Mouse (Mus musculus) gastrocnemius, adult 8-10 months (tissue): ENCODE data around the gene Ppp4c. TPM values are rescaled to one million over a fixed set of nuclear protein-coding genes. Genes with fewer than 3 reads are reported as not detected.

ENCODE experiments used
- DNase-seq, 2 experiments: peaks; one replicate each; pipeline ENCODE4 v3.0.0; 2022; ENCODE audit warnings: low spot score in 2 of 2
- total RNA-seq, 4 experiments: library from RNA; stranded (reverse); gene quantifications; 2 replicates each; pipeline ENCODE4 v1.2.4; 2022

The Ppp4c gene
- total RNA-seq, 4 experiments from 2014 or later = 23.1 to 26.0 (median 24.8) TPM

DNA sequence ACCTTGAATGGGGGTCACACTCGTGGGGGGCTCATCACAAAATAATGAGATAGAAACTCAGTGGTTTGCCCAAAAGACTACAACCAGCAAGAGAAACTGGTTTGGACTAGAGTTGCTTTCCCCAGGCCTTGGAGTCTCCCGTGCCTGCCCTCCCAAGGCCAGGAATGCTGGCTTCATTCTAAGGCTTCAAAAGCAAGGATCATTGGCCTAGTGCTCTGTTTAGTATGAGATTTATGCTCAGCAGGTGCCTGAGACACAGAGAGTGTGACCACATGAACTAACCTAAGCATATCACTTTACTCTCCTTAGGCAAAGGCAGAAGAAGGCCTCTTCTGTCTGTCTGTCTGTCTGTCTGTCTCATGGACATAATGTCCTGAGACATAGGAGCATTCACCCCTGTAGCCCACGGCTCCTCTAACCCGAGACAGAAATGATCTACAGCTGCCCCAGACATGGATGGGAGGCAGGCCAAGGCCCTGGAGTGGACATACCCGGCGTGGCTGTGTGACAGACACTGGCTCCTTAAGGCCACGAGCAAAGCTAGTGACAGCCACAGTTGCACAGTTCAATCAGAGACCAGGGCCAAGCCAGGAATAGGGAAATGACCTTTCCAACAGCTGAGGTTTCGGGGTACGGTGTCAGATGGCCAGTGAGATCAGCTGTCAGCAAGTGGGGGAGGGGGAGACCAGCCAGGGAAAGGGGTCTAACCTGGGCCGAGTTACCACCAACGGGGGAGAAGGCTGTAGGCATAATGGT is 10.0 kb upstream of the Ppp4c start:
- peak; percentile 78 to 87 for DNase-seq

DNA sequence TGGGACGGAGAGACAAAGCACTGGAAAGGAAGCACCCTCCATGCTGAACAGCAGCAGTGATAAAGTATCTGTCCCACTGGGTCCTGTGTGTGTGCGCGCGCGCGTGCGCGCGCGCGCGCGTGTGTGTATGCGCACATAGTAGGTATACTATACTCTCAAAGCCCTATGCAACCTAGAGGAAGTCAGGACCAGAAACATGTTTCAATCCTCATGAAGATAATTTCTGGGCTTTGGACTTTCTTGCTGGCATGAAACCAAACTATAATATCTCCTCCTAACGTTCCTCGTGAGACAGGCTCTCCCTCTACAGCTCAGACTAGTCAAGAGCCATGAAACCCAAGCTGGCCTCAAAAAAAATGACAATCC is 8.7 kb upstream of the Ppp4c start:
- DNase-seq = no peak

DNA sequence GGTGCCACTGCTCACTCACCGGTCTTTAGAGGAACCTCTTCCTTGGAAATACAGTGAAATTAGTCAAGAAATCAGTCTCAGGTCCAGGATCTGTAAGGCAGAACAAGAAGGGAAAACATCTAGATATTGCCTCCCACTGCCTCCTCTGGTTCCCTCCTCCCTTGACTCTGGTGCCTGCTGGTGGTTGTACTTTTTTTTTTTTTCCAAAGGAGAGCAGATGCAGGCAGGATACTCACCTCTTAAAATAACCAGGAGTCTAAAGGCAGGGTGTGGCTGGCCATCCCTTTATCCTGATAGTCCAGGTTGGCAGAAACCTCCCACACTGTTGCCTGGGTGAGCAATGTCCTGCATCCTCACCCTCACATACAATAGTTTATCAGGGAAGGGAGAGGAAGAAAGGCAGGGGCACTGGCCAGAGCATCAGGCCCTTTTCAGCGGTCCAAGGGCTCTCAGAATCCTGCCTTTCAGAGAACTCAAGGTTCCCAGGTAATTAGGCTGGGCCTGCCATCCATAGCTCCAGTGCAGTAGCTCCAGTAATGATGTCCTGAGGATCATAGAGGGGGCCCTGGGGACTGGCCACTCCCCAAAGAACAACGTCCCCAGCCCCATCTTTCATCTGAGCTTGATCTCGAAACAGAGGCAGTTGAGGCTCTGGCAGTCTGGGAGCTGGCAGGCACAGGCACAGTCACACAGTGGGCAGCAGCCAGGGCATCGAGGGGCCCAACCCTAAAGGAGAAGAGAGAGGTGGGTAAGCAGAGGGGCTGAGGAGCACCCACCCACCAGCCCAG is 8.2 kb upstream of the Ppp4c start:
- no peak for DNase-seq

DNA sequence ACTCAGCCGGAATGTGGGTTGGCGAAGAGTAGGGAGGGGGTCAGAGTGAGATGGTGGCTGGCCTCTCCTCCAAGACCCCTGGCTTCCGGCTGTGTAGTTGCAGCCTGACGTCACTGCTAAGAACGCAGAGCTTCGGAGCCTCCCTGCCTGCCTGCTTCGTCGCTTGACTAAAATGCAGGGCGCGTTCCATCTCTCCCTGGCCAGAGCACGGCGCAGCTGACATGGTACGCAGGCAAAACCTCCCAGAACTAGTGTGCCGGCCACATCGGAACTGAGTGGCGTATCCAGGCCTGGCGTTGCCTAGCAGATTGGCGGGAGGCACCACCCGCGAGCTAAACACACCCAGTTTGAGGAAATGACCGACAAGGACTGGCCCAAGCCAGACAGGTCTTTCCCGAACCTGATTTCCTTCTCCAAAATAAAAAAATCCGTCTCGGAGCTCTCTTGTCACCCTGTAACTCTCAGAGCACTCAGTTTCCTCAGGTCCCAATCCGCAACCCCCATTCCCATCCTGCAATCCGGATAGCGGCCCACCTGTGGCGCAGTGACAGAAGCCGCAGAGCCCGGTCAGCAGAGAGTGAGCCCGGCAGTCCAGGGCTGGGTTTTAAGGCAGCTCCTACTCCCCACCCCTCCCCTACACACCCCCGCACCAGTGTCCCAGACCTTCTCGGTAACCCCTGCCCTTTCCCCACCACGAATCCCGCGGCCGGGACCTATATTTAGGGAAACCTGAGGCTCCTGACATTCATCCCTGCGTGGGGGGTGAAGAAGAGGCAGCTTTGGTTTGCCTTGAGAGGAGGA is 7.4 kb upstream of the Ppp4c start:
- peak; percentile 76 to 87 for DNase-seq

DNA sequence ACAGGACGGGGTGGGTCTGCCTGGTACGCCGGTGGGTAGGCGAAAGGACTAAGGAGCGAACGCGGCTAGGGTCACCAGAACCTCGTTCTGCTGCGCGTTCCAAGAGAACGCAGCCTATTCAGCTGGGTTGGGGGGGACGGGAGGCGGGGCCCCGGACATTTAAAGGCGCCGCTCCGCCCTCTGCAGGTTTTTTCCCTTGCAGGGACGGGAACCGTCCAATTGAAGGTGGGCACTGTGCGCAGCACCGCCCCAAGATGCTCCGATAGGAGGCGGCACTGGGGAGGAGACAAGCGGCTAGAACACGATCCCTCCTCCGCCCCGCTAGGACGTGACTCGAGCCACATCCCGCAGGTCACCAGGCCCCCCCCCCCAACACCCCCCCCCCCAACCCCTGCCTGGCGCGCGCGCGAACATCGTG is 6.8 kb upstream of the Ppp4c start:
- peak; percentile 91 to 95 for DNase-seq

DNA sequence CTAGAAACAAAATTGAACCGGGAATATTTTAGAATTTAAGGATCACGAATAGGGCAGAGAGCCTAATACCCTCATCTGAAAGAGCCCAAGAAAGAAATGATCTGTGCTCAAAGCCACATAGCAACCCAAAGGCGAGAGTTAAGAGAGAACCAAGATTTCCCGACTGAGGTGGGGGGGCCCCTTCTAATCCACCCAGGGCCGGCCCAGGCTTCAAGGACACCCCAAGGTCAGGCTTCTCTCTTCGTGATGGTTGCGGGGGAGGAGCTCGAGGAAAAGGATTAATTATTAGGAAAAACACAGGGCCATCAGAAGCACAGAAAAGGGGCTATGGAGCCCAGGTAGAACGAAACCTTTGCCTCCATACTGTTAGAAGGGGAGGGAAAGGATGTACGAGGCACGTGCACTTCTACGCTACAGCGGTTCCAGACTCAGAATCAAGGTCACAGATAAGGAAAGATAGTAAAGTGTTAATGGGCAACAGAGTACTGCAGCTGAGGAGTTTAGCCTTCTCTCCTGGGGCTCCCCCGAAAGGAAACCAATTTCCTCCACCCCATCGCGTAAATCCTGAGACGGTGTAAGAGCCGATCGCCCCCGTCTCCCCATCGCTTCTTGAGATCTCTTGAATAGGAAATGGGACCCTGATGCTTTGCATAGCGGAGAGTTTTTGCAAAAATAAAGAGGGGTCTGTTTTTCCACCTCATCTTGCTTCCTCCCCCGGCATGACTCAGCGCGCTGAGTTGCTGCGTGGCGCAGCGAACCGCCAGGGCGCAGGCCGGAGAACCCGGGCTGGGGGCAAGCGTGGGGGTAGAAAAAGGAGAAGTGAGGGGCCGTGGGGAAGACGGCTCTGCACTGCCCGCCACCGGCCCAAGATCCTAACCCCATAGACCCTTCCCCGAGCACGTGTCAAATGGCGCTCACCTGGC is 6.1 kb upstream of the Ppp4c start:
- DNase-seq = no peak

DNA sequence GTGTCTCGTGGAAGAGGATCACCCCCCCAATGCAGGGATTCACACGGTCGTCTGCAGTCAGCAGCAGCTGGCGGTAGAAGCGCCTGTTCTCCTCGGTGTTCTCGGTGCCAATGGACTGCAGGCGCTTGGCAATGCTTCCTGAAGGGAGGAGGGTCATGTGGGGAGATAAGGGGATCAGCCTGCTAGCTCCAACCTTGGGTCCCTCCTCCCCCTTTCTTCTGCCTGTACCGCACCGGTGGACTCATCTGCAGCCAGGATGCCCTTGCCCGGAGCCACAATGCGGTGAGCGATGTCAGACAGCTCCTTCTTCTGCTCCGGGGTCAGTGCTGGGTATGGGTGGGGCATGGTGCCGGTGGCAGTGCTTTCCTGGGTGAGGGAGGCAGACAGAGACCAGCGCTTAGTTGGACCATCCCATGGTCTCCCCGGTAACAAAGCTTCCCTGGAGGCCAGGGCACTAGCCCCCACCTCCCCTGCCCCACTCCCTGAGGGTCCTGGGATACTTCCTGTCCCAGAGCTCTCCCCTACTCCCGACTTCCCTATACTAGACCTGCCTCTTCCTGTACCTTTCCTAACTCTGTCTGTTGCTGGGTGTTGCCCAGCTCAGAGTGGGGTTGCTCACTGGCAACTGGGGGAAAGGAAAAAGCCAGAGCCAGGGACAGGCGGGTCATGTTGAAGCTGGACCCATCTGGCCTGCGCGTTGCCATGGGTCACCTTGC is 5.3 kb upstream of the Ppp4c start, which contains the start of gene Fam57b:
TSS of gene Fam57b (plus strand) at position 258 of the 716 bp plus-strand sequence.
- no peak for DNase-seq

DNA sequence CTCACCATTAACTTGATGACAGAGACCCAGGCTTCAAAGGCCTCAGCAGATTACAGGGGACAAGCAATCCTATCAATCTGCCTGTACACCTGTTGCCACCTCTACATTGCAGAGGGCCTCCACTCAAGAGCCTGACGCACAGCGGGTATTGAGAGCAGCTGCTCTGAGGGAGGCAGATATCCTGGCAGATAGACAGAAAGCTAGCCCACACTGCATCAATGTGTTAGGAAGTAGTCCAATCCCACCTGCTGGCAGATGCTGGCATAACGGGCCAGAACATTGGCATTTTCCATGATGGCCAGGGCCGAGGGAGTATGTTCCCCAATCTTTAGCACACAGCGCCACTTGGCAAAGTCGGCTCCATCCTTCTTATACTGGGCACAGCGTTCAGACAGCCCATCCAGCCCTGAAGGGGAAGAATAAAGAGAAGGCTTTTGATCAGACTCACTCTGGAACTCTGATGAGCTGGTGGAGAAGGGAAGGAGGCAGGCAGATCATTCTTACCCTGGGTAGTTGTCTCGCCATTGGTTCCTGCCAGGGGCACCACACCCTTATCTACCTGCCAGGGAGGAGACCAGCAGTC is 4.1 kb upstream of the Ppp4c start:
- DNase-seq = no peak

DNA sequence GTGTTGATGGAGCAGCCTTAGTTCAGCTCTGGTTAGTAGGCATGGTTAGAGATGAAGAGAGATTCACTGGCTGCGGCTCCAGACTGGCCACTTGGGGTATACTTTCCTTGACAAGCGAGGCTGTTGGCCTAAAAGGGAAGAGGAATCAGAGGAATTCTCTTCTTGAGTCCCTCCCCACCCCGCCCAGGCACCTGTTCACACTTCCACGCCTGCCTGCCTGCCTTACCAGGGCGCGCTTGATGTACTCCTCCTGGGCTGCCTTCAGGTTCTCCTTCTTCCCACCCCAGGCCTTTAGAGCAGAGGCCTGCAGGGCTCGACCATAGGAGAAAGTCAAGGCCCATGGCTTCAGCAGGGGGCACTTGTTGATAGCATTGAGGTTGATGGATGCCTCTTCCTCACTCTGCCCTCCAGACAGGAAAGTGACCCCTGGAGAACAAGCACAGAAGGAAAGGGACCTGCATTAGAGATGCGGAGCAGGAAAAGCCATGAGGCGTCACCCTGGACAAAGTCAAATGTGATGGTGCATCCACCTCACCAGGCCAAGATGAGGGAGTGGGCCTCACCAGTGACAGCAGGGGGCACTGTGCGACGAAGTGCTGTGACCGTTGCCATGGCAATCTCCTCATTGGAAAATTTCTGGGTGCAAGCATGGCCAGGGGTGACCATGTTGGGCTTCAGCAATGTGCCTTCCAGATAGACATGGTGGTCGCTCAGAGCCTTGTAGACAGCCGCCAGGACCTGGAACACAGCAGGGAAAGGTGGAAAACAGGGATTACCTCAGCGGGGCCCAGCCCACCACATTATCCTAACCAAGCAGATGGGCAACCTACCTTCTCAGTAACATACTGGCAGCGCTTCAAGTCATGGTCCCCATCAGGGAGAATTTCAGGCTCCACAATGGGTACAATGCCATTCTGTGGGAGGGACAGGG is 3.4 kb upstream of the Ppp4c start:
- DNase-seq = no peak

DNA sequence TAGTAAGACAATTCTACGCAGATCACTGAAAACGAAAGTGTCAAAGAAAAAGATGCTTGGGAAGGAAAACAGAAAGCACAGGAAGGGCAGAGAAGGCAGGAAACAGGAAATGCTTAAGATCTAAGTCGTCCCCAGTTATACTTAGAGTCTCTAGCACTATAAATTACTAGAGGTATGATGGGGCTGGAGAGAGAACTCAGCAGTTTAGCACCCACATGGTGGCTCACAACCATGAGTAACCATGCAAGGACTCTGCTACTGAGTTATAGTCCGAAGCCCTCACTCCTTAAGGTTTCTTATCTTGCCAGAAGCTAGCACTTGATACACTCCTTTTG is 1.9 kb upstream of the Ppp4c start:
- DNase-seq = no peak

DNA sequence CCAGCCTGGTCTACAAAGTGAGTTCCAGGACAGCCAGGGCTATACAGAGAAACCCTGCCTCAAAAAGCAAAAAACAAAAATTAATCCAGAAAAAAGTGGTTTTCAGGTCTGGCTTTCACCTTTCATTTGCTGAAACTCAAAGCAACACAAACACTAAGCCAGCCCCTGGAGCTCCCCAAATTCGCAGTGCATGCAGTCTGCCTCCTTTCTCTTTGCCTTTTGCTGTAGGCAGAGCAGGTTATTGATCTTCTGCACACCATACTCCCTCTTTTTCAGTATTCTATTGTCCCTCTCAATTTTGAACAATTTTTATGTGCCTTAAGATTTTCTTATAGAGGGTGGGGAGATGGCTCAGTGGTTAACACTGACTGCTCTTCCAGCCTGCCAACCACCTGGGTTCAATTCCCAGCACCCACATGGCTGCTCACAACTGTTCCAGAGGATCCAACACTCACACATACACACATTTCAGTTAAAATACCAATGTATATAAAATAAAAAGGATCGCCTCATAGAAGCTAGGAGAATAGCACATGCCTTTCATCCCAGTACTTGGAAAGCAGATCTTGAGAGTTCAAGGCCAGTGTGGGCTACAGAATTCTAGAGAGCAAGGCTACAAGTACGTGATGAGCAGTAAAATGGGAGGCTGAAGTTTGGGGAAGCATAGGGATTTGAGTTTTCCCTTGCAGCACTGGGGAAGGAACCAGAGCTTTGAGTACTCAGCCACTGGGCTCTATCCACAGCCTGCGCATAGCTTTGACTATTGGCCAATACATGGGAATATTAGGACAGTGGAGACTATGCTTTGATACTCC is 1.4 kb upstream of the Ppp4c start:
- no peak for DNase-seq

DNA sequence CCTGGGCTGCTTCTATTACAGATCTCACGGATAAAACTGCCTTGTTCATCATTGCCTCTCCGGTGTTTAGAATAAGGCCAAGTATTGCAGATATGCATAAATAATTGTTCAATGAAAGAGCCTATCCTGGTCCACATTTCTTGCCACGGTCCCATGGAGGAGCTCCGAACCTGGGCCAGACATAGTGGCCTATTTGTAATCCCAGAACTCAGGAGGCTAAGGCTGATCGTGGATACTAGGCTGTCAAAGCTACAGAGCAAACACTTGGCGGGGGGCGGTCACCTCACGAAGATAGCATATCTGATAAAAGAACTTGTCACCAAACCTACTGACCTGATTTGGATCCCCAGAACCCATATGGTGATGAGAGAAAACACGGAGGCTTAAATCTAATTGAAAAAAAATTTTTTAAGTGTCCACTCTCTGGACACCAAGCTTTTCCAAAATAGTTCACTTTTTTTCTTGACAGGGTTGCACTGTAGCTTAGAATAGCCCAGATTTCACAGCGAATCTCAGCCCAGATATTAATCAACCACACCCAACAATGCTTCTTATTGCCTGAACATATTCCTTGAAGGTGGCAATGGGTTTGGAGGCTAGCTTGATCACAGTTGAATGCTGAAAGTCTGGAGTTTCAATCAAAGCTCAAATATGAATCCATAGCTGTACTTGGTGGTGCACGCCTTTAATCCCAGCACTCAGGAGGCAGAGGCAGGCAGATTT is 586 bp upstream of the Ppp4c start:
- no peak for DNase-seq

DNA sequence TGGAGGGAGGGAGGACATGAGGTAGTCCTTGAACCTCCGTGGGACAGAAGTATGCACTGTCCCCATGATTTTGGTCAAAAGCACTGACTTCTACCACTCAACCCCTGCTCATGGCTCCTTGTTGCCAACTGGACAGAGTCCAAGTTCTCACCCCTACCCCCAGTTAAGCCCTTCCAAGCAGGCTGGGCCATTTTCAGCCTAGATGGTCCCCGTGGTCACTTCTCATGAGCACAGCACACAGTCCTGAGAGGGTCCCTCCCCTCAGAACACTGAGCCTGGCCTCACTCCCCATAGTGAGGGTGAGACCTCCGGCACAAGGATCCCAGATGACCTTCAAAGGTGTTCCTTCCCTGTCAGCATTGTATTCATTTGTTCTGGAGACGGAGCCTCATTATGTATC is 3.2 kb downstream of the Ppp4c start:
- no peak for DNase-seq

DNA sequence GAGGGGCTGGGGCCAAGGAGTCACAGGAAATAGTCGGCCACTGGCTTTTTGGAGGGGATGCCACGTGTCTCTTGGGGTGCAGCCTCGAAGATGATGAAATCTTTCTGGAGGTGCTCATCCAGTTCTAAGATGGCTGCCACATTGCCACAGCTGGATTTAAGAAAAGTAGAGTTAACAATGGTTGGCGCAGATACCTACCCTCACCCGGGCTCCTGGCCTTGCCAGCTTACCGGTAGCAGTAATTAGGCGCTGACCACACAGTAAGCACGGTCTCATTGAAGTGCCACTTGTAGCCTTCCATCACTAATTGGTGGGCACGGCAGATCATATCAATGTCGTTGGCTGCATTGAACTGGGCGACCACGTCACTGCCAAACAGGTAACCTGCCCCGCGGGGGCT is 6.2 kb downstream of the Ppp4c start:
- no peak for DNase-seq

DNA sequence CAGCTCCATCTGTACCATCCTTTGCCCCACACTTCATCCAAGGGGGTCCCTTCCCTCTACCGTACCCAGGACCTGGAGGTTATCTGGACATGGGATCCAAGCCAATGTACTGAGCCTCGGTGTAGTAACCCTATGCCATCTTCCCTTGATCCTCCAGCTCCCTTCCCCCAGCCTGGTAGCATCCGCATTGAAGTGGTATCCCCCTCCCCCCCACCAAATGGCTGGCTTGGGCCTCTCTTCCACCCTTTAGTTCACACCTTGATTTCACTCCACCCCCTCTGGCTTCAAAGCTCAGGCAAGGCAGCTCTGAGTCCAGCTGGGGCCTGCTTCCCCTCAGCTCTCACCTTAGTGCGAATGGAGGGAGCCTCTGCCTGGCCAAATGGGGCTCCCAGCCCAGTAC is 7.2 kb downstream of the Ppp4c start:
- no peak for DNase-seq

DNA sequence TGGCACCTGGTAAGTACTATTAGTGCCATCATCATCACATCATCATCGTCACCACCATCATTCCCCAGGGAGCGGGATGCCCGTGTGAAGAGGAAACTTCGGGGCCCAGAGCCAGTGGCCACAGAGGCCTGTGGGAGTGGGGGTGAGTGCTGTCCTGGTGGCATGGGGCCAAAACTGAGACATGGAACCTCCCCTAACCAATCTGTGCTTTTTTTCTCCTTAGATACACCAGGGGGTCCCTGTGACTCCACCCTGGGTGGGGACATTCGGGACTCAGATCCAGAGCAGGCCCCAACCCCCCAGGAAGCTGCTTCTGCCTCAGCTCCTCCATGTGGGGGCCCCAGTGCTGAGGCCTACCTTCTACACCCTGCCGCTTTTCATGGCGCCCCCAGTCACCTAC is 7.8 kb downstream of the Ppp4c start:
- no peak for DNase-seq

DNA sequence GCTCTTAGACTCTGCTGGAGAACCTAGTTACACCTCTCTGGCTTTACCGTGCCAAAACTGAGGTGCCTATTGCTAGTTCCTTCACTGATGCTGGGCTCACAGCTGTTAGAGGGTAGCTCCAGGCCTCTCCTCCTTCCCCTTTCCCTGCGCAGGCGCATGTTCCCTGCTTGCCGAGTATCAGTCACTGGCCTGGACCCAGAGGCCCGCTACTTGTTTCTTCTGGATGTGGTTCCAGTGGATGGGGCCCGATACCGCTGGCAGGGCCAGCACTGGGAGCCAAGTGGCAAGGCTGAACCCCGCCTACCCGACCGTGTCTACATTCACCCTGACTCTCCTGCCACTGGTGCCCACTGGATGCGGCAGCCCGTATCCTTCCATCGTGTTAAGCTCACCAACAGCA is 9.6 kb downstream of the Ppp4c start:
- DNase-seq = no peak
